Mouse (Mus musculus) kidney, embryonic 15.5 days (tissue): Measurements from ENCODE around the gene Pnpla6. TPM values are rescaled to one million over a fixed set of nuclear protein-coding genes. Genes with fewer than 3 reads are reported as not detected.

Experiments
- ATAC-seq: fragments of 200-750 bp; cut with Nextera tagmentation; replicated peaks from 2 replicates; pipeline ENCODE4 v1.8.0; 2017; ENCODE audit warnings: moderate TSS enrichment; ENCODE audit not compliant: low FRiP score
- H3K27ac ChIP-seq: fragments of 300-500 bp; sonication (generic); 2 replicates; pipeline ENCODE4 v1.5.1; 2015; ENCODE audit warnings: mild to moderate bottlenecking, inconsistent platforms
- H3K27me3 ChIP-seq: fragments of 300-500 bp; sonication (generic); 2 replicates; pipeline ENCODE4 v1.6.1; 2015; ENCODE audit warnings: inconsistent platforms
- H3K36me3 ChIP-seq: fragments of 300-500 bp; sonication (generic); 2 replicates; pipeline ENCODE4 v1.6.1; 2015; ENCODE audit warnings: inconsistent platforms
- H3K4me1 ChIP-seq: fragments of 300-500 bp; sonication (generic); 2 replicates; pipeline ENCODE4 v1.6.1; 2015; ENCODE audit warnings: inconsistent platforms
- H3K4me2 ChIP-seq: fragments of 300-500 bp; sonication (generic); 2 replicates; pipeline ENCODE4 v1.6.1; 2015; ENCODE audit warnings: moderate library complexity, mild to moderate bottlenecking, inconsistent platforms
- H3K4me3 ChIP-seq: fragments of 300-500 bp; sonication (generic); replicated peaks from 2 replicates; pipeline ENCODE4 v1.5.1; 2015; ENCODE audit warnings: mild to moderate bottlenecking, inconsistent platforms
- H3K9ac ChIP-seq: fragments of 300-500 bp; sonication (generic); 2 replicates; pipeline ENCODE4 v1.6.1; 2015; ENCODE audit warnings: mild to moderate bottlenecking, inconsistent platforms
- H3K9me3 ChIP-seq: fragments of 300-500 bp; sonication (generic); replicated peaks from 2 replicates; pipeline ENCODE4 v1.6.1; 2016; ENCODE audit warnings: inconsistent platforms
- WGBS: fragments of 180-500 bp; shearing (Covaris S2); methylation state at CpG from one replicate; pipeline ENCODE4 v1.1.7; 2015; ENCODE audit warnings: mixed read lengths; 5-methylcytosine and 5-hydroxymethylcytosine counted together
- polyA plus RNA-seq: library from polyadenylated mRNA; unstranded; fragments of >200 nt; fragmentation: Nextera tagmentation; extraction: Ambion mirVana; gene quantifications from 2 replicates; pipeline ENCODE4 v1.2.1, GENCODE M21; 2015

The Pnpla6 gene
- polyA plus RNA-seq, 1 experiment from 2014 or later: 38.3 TPM

DNA sequence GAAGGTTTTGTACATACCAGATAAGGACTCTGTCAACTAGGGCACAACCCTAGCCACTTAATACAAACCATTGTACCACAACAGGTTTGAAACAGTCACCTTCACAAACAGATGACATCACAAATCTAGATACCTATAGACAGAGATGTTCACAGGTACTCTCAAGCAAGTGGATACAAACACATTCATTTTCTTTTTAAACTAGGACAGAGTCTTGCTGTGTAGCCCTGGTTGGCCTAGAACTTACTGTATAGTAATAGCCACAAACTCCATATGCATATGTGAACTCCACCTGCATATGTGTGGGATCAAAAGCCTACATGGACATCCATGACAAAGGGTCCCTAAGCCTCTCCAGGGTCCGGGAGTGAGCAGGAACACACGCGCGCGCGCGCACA, 71.8 kb downstream of the Pnpla6 start, which contains the start of gene Camsap3:
Gene Camsap3 (plus strand): TSS at position 301 of the 398 bp plus-strand sequence.
- Histone ChIP-seq H3K9me3 (no peaks in the 10 kb centered on the region), H3K36me3 (no peaks in the 10 kb centered on the region), H3K4me1 (peaks cover 12% of the 10 kb centered on the region), H3K9ac (peak within 1 kb of the TSS; percentile 73), H3K27me3 (peaks cover 17% of the 10 kb centered on the region; the same call in 1 of the 2 replicates), H3K4me3 (peak within 1 kb of the TSS; percentile 78), H3K27ac (peak within 1 kb of the TSS; percentile 82), H3K4me2 (peak within 1 kb of the TSS; percentile 91)
- 4% methylated on average over 7 of the region's 7 CpGs for WGBS
- ATAC-seq: no peak

DNA sequence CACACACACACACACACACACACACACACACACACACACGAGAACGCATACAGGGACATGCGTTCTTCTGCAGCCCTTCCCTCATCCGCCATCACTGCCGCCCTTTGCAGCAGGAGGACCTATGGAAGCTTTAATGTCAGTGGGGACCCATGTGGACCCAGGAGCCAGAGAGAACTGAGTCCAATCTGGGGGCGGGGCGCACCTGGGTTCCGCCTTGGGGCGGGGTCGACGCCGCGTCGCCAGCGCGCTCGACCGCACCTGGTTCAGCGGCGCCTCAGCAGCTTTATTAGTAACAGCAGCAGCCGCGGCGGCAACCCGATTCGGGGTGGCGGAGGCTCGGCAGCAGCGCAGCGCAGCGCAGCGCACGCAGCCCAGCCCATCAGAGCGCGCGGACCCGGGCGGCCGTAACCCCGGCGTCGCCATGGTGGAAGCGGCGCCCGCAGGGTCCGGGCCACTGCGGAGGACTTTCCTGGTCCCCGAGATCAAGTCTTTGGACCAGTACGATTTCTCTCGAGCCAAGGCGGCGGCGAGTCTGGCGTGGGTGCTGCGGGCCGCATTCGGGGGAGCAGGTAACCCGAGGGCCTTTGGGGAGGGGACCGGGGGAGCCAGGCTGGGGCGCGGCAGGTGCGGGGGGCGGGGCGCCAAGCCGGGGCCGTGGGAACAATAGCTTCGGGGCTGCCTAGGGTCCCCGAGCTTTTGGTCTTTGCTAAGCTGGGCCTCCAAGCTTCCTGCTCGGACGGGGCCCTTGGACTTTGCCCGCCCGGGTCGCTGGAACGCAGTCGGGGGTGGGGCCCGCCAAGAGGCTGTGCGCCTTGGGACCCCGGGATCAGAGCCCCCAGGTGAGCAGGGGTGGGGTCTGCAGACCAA, 72.4 kb downstream of the Pnpla6 start:
- Histone ChIP-seq H3K4me2 (peak overlapping the region; percentile 91), H3K27me3 (peaks cover 17% of the 10 kb centered on the region; the same call in 1 of the 2 replicates), H3K9ac (peak overlapping the region; percentile 73), H3K9me3 (no peaks in the 10 kb centered on the region), H3K4me3 (peak overlapping the region; percentile 78), H3K4me1 (peaks cover 12% of the 10 kb centered on the region), H3K27ac (peak overlapping the region; percentile 82), H3K36me3 (no peaks in the 10 kb centered on the region)
- peak; percentile 83 for ATAC-seq
- whole genome bisulfite sequencing: under 1% methylated on average over 69 of the region's 77 CpGs

DNA sequence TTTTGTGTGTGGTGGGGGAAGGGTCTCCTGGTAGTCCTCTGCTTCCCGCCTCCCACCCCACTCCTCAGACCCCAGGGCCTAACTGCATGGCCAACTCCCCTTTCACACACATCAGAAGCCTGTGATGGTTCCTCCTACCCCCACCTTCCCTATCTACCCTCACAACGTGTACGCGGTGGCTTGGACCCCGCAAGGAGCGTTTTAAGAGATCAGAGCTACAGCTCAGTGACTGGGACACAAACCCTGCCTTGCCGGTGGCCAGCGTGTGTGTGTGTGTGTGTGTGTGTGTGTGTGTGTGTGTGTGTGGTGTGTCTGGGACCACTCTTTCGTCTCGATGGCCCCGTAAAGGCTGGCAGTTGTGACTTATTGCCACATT, 73.1 kb downstream of the Pnpla6 start:
- peak; percentile 45; the same call in 1 of the 2 replicates for ATAC-seq
- peak overlapping the region; percentile 73 for H3K9ac ChIP-seq
- peaks cover 12% of the 10 kb centered on the region for H3K4me1 ChIP-seq
- H3K27ac ChIP-seq: peak overlapping the region; percentile 82
- H3K36me3 ChIP-seq: no peaks in the 10 kb centered on the region
- H3K27me3 ChIP-seq: peaks cover 17% of the 10 kb centered on the region; the same call in 1 of the 2 replicates
- H3K4me3 ChIP-seq: peak overlapping the region; percentile 78
- peak overlapping the region; percentile 91 for H3K4me2 ChIP-seq
- no peaks in the 10 kb centered on the region for H3K9me3 ChIP-seq
- WGBS: 6% methylated on average over 11 of the region's 11 CpGs

DNA sequence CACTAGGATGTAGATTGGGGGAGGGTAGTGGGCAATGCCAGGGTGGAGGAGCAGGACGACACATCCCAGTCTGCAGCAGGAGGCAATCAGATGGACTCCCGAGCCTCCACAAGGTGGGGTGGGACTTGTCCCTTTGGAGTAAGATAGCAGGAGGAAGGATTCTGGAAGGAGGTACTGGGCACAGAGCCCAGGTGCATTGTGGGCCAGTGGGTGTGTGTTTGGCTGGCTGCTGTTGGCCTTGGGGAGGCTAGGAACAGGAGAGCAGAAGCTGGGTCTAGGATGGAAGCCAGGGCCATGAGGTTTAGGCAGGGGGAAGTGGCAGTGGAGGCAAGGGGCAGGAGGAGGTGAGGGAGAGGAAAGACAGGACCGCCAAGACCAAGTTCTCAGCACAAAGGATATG, 78.3 kb downstream of the Pnpla6 start:
- H3K9me3 ChIP-seq: no peaks in the 10 kb centered on the region
- no peak overlapping the region for H3K9ac ChIP-seq
- H3K27me3 ChIP-seq: no peaks in the 10 kb centered on the region
- no peak overlapping the region for H3K27ac ChIP-seq
- no peak overlapping the region for H3K4me3 ChIP-seq
- no peak for ATAC-seq
- peaks cover 2% of the 10 kb centered on the region; the same call in 1 of the 2 replicates for H3K36me3 ChIP-seq
- H3K4me1 ChIP-seq: peaks cover 3% of the 10 kb centered on the region; the same call in 1 of the 2 replicates
- no peak overlapping the region for H3K4me2 ChIP-seq
- WGBS: 66% methylated on average over 3 of the region's 3 CpGs

Other genes with a start within 250 kb of the Pnpla6 start
- gene Insr, start 235.8 kb upstream of the Pnpla6 start, polyA plus RNA-seq: 35.5 and 36.5 TPM in 2 replicates
- gene A430078G23Rik, start 162.0 kb upstream of the Pnpla6 start, polyA plus RNA-seq: 0.12 TPM in 1 of 2 replicates, not detected in the other
- gene Arhgef18, start 122.4 kb upstream of the Pnpla6 start, polyA plus RNA-seq: 10.9 and 11.2 TPM in 2 replicates
- gene Pex11g, start 47.7 kb upstream of the Pnpla6 start, polyA plus RNA-seq: 6.2 and 7.5 TPM in 2 replicates
- gene Tex45, start 44.5 kb upstream of the Pnpla6 start, polyA plus RNA-seq: not detected in 2 replicates
- gene Zfp358, start 22.2 kb upstream of the Pnpla6 start, polyA plus RNA-seq: 47.3 and 50.0 TPM in 2 replicates
- 56.0 and 57.1 TPM in 2 replicates for gene Mcoln1, start 14.9 kb upstream of the Pnpla6 start, polyA plus RNA-seq
- 7.5 and 8.3 TPM in 2 replicates for gene C330021F23Rik, start 52.6 kb downstream of the Pnpla6 start, polyA plus RNA-seq
- gene Camsap3, start 71.9 kb downstream of the Pnpla6 start, polyA plus RNA-seq: 14.1 and 15.8 TPM in 2 replicates
- gene Xab2, start 105.9 kb downstream of the Pnpla6 start, polyA plus RNA-seq: 60.4 and 65.0 TPM in 2 replicates
- 108 and 116 TPM in 2 replicates for gene Pet100, start 106.2 kb downstream of the Pnpla6 start, polyA plus RNA-seq
- gene Pcp2, start 110.2 kb downstream of the Pnpla6 start, polyA plus RNA-seq: 0.34 and 0.48 TPM in 2 replicates
- gene Stxbp2, start 115.6 kb downstream of the Pnpla6 start, polyA plus RNA-seq: 78.5 and 85.3 TPM in 2 replicates
- gene Retn, start 140.4 kb downstream of the Pnpla6 start, polyA plus RNA-seq: 0.66 TPM in 1 of 2 replicates, not detected in the other
- gene Mcemp1, start 150.4 kb downstream of the Pnpla6 start, polyA plus RNA-seq: 0.32 and 0.57 TPM in 2 replicates
- 12.4 and 12.6 TPM in 2 replicates for gene Fcor, start 157.0 kb downstream of the Pnpla6 start, polyA plus RNA-seq
- gene Trappc5, start 160.9 kb downstream of the Pnpla6 start, polyA plus RNA-seq: 38.3 and 39.5 TPM in 2 replicates
- gene Fcer2a, start 178.8 kb downstream of the Pnpla6 start, polyA plus RNA-seq: 0.12 and 0.33 TPM in 2 replicates
- 0.21 and 0.44 TPM in 2 replicates for gene Clec4g, start 205.3 kb downstream of the Pnpla6 start, polyA plus RNA-seq
- gene Cd209a, start 233.6 kb downstream of the Pnpla6 start, polyA plus RNA-seq: not detected in 2 replicates